Mouse (Mus musculus) macrophage (primary cell): ENCODE data around the gene Gba2. TPM values are rescaled to one million over a fixed set of nuclear protein-coding genes. Genes with fewer than 3 reads are reported as not detected.
"Not testable (repeated sequence)": the region's sequence is repeated elsewhere in the genome, so short reads cannot be mapped to it uniquely, and the experiment has no call there.

Source experiments
- H3K27ac ChIP-seq: fragments of 350-480 bp; formaldehyde crosslinking; 2 replicates; pipeline ENCODE4 v1.9.0; 2021
- H3K36me3 ChIP-seq: fragments of 350-480 bp; formaldehyde crosslinking; 2 replicates; pipeline ENCODE4 v1.9.0; 2021; ENCODE audit errors: inconsistent target
- H3K4me3 ChIP-seq: fragments of 350-480 bp; formaldehyde crosslinking; 2 replicates; pipeline ENCODE4 v1.9.0; 2021; ENCODE audit errors: inconsistent target
- H3K79me2 ChIP-seq: fragments of 350-480 bp; formaldehyde crosslinking; 2 replicates; pipeline ENCODE4 v1.9.0; 2021; ENCODE audit errors: inconsistent target
- WGBS: methylation state at CpG from one replicate; pipeline ENCODE4 v1.1.7; 2026; ENCODE audit warnings: inconsistent platforms; ENCODE audit not compliant: missing documents; 5-methylcytosine and 5-hydroxymethylcytosine counted together
- polyA plus RNA-seq: library from polyadenylated mRNA; stranded (reverse); fragments of 250-400 nt; gene quantifications from 3 replicates; pipeline ENCODE4 v1.2.4, GENCODE M21; 2018; ENCODE audit warnings: inconsistent platforms
- total RNA-seq, 78 experiments: library from RNA; depleted of rRNA; stranded (reverse); fragments of 250-400 nt; gene quantifications; 1 replicate in 9 of 78; 2 replicates in 24 of 78; 3 replicates in 43 of 78; 4 replicates in 2 of 78; pipeline ENCODE4 v1.2.4; 2018; ENCODE audit warnings: inconsistent platforms in 56 of 78

Gba2 gene
- 10 to 100 TPM in 18 of 26 experiments, 1 to 10 TPM in 8; 2.7 to 52.8 (median 21.1) TPM for total RNA-seq (2018; cell fraction: chromatin; rRNA removed)
- 10 to 100 TPM in 2 of 26 experiments, 1 to 10 TPM in 24; 3.1 to 11.9 (median 7.6) TPM for total RNA-seq (2018; cell fraction: cytosol; rRNA removed)
- 10 to 100 TPM in 17 of 26 experiments, 1 to 10 TPM in 9; 4.5 to 31.6 (median 15.2) TPM for total RNA-seq (2018; cell fraction: nucleus; rRNA removed)
- 5.4 to 9.2 TPM (median 8.6 TPM) in 3 replicates for polyA plus RNA-seq

DNA sequence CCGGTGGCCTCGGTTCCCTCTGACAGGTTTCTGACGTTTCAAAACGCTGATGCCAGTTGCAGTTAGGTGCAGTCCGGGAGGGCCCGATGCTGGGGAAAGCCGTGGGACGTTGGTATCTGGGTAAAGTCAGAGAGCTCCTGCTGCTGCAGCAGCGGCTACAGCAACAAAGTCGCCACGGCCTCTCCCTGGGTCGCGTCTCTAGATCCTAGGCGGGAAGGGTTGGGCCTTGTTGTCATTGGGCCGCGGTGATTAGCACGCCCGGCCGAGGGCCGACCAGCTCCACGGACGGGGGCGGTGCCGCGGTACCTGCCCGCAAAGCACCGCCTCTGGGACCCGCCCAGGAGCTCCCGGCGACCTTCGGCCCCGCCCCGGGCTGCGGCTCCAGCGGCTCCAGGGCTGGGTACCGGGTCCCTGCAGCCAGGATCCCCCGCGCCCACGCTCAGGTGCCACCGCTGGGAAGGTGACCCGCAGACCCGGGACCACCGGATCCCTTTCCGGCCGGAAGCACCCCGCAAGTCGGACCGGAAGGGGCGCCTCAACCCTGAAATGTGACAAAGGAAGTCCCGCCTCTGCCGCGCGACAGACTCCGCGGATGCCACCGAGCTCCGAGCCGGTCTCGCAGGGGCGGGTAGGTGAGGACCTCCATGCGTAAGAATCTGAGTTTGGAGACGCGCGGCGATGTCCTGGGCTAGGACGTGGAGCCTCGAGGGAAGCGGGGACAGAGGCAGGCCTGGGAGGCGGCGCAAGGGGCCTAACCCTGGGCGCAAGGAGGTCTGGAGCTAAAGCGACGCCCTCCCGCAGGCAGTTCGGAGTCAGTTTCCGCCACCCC, at the start of gene Gba2, which contains the start of gene Rgp1:
TSS of gene Gba2 (minus strand) at position 498 of the 829 bp plus-strand sequence.
TSS of gene Rgp1 (plus strand) at position 340 of the 829 bp plus-strand sequence.
- Histone ChIP-seq H3K36me3 (peaks cover 27% of the 10 kb centered on the region), H3K27ac (peak within 1 kb of the TSS; percentile 57), H3K4me3 (peak within 1 kb of the TSS; percentile 77), H3K79me2 (peaks cover 32% of the 10 kb centered on the region; the same call in 1 of the 2 replicates)
- under 1% methylated on average over 75 of the region's 76 CpGs for WGBS

DNA sequence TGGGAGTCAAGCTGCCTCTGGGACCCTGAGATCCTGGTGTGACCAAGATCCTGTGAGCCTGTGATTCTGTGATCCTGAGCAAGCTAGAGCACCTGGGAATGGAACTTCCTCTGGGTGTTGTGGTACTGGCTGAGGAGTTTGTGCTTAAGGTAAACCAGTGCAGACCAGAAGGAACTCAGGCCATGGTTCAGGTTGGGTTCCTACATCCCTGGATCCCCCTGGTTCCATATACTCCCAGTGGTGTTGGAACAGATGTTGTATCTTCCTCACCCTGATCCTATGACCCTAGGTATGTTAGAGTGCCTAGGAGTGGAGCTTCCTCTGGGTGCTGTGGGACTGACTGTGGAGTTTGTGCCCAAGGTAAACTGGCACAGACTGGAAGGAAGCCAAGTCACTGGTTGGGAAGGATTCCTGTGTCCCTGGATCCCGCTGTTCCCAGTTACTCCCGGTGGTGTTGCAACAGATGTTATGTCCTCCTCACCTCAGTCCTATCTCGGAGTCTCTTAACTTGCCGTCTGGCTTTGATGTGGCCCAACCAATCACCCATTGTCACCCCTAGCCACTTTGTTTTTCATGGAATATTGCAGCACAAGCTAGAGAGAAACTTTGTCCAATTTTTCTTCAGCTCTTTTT, 41.6 kb upstream of the Gba2 start:
- Histone ChIP-seq H3K36me3 (no peaks in the 10 kb centered on the region), H3K4me3 (no peak overlapping the region), H3K27ac (no peak overlapping the region), H3K79me2 (no peaks in the 10 kb centered on the region)
- WGBS: 91% methylated on average over 4 of the region's 4 CpGs

DNA sequence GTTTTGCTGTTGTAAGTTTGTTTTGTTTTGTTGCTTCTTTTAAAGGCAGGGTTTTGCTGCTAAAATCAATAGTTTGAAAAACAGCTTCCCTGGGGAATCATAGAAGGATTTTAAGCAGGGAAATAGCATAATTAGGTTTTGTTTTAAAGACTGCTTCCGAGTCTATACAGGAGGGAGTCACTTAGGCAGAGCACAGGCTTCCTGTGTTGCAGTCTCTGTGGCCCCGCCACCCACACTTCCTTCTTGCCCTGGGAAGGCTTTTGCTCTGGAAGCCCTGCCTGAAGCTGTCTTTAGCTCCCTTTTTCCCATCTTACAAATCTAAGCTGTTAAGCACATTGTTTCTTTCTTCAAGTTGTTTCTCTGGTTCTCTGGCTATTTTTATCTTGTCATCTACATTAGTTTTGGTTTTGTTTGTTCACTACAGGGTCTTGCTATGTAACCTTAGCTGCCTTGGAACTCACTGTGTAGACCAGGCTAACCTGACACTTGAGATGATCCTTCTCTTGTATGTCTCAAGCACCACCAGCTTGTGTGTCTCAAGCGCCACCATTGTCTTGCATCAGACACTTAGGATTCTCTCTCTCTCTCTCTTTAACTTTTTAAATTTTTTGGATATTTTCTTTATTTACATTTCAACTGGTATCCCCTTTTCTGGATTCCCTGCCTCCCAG, 34.5 kb upstream of the Gba2 start:
- Histone ChIP-seq H3K4me3 (no peak overlapping the region), H3K27ac (no peak overlapping the region), H3K36me3 (no peaks in the 10 kb centered on the region), H3K79me2 (no peaks in the 10 kb centered on the region)
- WGBS: 39% methylated on average over 3 of the region's 3 CpGs

DNA sequence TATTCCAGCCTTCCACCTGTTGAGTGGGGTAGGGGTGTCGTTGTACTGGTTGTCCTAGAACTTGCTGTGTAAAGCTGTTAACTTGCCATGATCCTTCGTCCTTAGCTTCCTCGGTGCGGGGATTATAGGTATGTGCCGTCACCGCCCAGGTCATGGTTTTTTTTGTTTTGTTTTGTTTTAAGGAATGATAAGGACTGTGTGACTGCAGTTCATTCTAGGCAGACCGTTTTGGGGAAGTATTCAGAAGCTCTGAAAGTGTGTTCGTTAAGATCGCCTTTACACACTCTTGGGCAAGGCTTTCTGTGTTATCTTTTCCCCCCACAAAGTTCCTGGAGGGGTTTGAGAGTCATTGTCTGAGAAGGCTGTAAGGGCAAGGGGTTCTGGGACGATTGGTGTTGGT, 33.9 kb upstream of the Gba2 start:
- no peak overlapping the region for H3K27ac ChIP-seq
- 35% methylated on average over 10 of the region's 10 CpGs for WGBS
- H3K79me2 ChIP-seq: no peaks in the 10 kb centered on the region
- no peak overlapping the region for H3K4me3 ChIP-seq
- H3K36me3 ChIP-seq: no peaks in the 10 kb centered on the region

DNA sequence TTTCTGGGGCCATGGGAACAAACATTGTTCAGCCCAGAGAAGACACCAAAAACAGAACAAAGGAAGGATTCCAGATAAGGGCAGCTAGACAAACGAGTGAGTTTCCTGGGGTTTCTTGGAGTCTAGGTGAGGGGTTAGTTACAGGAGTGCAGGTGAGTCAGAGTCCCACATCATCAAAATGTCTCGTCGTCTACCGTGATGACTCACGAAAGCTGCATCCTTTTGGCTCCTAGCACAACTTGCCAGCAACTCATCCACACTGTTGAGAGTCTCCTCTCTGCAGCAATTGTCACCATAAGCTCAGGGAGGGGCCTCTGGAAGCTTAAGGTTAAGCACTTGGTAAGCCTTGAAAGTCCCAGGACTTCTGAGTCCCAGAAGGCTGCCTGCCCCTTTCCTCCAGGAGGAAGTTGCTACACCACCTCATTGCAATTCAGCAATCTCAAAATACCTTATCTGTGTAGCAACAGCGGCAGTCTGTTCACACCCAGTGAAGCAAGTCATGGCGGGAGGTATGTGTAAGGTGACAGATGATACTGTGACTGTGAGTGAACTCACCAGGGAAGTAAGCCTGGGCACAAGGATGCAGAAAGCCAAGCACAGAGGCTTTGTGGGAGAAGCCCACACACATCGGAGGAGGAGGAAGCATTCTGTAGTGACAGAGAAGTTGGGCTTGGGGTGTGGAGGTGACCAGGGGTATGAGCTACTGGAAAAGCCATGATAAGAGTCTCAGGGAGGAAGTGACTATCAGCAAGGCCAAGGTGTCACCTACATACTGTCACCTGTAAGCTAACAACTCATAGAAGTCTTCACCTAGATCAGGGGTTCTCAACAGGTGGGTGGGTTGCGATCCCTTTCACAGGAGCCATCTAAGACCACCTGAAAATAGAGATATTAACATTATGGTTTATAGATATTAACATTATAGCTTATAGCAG, 26.3 kb upstream of the Gba2 start:
- no peak overlapping the region for H3K4me3 ChIP-seq
- no peaks in the 10 kb centered on the region for H3K79me2 ChIP-seq
- WGBS: 35% methylated on average over 9 of the region's 9 CpGs
- H3K36me3 ChIP-seq: no peaks in the 10 kb centered on the region
- no peak overlapping the region for H3K27ac ChIP-seq

DNA sequence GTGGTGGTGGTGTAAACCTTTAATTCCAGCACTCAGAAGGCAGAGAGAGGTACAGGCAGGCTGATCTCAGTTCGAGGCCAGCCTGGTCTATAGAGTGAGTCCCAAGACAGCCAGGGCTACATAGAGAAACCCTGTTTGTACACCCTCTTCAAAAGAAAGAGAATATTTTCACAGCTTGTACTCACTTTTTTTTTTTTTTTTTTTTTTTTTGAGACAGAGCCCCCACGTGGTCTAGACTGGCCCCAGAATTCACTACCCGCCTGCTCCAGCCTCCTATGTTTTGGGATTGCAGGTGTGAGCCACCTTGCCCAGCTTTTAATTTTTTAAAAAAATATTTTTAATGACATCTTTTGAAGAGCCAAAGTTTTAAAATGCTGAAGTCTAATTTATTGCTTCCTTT, 25.4 kb upstream of the Gba2 start:
- no peak overlapping the region for H3K27ac ChIP-seq
- no peak overlapping the region for H3K4me3 ChIP-seq
- H3K36me3 ChIP-seq: no peaks in the 10 kb centered on the region
- WGBS: 71% methylated on average over 3 of the region's 3 CpGs
- H3K79me2 ChIP-seq: no peaks in the 10 kb centered on the region

DNA sequence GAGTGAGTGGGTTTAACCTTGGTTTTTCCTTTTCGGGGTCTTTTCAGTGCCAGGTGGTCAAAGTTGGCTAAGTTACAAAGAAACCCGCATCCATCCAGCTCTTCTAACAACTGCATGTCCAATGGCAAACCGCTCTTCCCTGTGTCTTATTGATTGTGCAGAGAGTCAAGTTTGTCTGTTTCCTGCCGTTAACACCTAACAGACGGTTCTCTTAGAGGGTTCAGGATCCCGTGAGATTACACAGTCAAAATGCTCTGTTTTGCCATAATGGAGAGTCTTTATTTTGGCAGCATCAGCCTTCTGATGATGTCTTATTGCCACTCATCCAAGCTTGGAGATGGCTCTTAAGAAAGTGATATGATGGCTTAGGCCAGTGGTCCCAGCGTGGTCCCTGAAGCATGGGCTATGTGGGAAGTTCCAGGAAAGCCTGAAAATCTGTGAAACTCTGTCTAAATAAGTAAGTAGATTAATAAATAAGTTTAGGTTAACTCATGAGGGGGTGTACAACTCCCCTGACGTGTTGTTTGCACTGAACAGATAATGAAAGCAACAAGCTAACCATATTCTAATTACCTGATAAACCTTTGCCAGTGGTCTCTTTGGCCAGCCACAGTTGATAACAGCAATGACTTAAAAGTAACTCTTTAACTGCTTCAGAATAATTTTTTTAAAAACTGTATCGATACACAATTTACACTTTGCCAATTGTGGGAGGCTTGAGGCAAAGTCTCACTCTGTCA, 21.7 kb upstream of the Gba2 start:
- WGBS: 92% methylated on average over 9 of the region's 9 CpGs
- Histone ChIP-seq H3K36me3 (no peaks in the 10 kb centered on the region), H3K4me3 (no peak overlapping the region), H3K27ac (no peak overlapping the region), H3K79me2 (no peaks in the 10 kb centered on the region)

DNA sequence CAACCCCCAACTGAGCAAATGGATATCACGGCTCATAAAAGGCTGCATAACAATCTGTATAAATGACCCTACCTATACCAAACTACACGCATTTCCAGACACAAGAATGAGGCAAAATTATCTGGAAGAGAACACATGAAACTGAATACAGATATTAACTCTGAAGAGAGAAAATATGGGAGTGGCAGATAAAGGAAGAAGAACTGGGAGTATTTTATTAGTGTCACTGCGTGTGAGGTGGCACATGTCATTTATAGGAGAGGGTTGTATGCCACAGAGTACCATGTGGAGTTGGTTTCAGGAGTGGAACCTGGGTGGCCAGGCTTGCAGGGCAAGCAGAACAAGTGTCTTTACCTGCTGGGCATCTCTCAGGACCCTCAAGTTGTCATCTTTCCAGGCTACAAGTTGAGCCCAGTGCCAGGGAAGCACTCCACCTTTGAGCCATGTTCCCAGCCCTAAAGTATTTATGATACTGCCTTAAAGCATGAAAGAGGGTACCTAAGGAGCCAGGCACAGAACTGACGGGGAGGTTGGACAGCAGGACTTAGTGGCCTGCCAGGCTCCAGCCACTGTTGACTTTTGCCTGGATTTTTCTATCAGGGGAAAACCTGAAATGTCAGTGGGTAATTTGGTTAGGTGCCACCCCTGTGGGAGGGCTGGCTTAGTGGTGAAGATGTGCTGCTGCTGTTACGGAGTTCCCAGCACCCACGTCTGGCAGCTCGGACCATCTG, 20.1 kb upstream of the Gba2 start:
- Histone ChIP-seq H3K27ac (no peak overlapping the region), H3K36me3 (no peaks in the 10 kb centered on the region), H3K4me3 (no peak overlapping the region), H3K79me2 (no peaks in the 10 kb centered on the region)
- 93% methylated on average over 7 of the region's 7 CpGs for WGBS

DNA sequence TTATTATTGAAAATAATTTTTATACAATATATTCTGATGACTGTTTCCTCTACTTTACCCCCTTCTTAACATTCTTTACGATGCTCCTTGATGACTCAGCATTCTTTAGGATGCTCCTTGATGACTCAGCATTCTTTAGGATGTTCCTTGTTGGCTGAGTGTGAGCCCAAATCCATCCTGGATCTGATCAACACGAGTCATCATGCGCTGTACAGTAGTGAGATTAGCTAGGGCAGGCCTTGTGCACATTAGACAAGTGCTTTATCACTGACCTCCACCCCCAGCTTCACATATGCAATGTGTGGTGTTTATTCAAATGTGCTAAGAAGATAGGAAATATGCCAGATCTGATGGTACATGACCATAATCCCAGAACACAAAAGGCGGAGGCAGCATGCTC, 19.5 kb upstream of the Gba2 start:
- no peaks in the 10 kb centered on the region for H3K36me3 ChIP-seq
- H3K4me3 ChIP-seq: no peak overlapping the region
- 74% methylated on average over 4 of the region's 4 CpGs for WGBS
- no peak overlapping the region for H3K27ac ChIP-seq
- H3K79me2 ChIP-seq: no peaks in the 10 kb centered on the region

DNA sequence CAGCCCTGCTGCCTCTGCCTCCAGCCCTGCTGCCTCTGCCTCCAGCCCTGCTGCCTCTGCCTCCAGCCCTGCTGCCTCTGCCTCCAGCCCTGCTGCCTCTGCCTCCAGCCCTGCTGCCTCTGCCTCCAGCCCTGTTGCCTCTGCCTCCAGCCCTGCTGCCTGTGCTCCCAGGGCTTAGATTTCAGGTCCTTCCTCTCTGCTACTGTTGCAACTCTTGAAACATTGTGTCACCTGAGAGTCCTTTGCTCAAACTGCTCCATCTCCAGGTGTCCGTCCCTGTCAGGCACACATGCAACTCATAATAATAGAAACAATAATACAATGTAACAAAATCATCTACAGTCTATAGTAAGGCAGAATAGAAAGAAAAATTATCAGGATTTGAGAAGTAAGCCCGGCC, 17.9 kb upstream of the Gba2 start:
- not testable (repeated sequence) for H3K4me3 ChIP-seq, H3K79me2 ChIP-seq, H3K36me3 ChIP-seq, H3K27ac ChIP-seq
- 100% methylated on average over 2 of the region's 2 CpGs for WGBS

DNA sequence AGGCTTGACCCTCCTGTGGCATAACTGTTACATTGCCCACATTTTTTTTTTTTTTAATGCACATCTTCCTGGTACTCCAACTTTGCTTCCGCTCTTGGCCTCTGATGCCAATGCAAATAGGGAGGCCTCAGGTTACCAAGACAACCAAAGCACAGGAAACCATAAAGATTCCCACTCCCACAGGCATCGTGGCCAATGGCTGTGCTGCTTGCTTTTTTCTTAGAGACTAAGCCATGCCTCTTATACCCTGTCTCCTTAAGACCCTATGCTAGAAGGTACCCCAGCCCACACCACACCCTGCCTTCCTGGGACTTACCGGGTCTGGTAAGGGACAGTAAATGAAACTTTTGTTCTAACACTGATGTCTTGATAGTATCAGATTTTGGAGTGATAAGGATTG, 14.8 kb upstream of the Gba2 start:
- H3K4me3 ChIP-seq: no peak overlapping the region

DNA sequence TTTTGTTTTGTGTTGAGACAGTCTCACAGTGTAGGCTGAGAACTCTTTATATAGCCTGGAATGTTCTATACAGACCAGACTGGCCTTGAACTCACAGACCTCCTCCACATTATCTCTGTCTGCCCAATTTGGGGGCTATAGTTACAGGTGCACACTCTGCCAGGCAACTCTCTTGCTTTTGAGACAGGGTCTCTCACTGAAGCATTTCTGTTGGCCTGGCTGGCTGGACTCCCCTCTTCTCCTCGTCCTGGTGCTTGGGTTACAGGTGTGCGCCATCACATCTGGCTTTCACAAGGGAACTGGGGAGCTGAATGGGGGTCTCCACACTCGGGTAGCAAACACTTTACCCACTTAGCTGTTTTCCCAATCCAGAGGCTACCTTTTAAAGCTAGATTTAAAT, 13.3 kb upstream of the Gba2 start:
- 88% methylated on average over 3 of the region's 3 CpGs for WGBS
- H3K79me2 ChIP-seq: no peaks in the 10 kb centered on the region
- H3K4me3 ChIP-seq: no peak overlapping the region
- no peaks in the 10 kb centered on the region for H3K36me3 ChIP-seq
- no peak overlapping the region for H3K27ac ChIP-seq

More for the DNA sequence above, 14.8 kb upstream of the Gba2 start:
- H3K27ac ChIP-seq: no peak overlapping the region
- WGBS: 44% methylated on average over 3 of the region's 3 CpGs
- no peaks in the 10 kb centered on the region for H3K36me3 ChIP-seq
- no peaks in the 10 kb centered on the region for H3K79me2 ChIP-seq

DNA sequence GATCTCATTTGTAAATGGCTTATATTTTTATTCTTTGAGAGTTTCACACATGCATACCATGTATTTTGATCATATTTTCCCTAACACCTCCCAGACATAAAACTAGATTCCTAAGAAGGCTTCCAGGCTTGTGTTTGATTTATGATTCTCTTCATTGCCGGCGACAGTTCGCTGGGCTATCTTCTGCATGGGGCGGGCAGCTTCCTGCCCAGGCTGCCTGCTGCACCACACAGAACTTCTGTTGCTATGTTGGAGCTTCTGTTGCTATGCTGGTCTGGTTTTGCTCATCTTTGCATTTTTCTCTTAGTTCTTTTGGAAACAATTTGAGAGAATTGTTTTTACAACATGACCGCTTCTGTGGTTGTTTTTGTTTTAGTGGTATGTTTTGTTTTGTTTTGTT, 12.9 kb upstream of the Gba2 start:
- Histone ChIP-seq H3K36me3 (no peaks in the 10 kb centered on the region), H3K27ac (no peak overlapping the region), H3K79me2 (no peaks in the 10 kb centered on the region), H3K4me3 (no peak overlapping the region)
- WGBS: 31% methylated on average over 5 of the region's 5 CpGs
